Mouse (Mus musculus): ENCODE measurements around the gene Anxa5. TPM values are rescaled to one million over a fixed set of nuclear protein-coding genes. Genes with fewer than 3 reads are reported as not detected.

The Anxa5 gene
- total and polyA plus RNA-seq, 3 experiments = 30.8 to 47.1 (median 43.4) TPM

DNA sequence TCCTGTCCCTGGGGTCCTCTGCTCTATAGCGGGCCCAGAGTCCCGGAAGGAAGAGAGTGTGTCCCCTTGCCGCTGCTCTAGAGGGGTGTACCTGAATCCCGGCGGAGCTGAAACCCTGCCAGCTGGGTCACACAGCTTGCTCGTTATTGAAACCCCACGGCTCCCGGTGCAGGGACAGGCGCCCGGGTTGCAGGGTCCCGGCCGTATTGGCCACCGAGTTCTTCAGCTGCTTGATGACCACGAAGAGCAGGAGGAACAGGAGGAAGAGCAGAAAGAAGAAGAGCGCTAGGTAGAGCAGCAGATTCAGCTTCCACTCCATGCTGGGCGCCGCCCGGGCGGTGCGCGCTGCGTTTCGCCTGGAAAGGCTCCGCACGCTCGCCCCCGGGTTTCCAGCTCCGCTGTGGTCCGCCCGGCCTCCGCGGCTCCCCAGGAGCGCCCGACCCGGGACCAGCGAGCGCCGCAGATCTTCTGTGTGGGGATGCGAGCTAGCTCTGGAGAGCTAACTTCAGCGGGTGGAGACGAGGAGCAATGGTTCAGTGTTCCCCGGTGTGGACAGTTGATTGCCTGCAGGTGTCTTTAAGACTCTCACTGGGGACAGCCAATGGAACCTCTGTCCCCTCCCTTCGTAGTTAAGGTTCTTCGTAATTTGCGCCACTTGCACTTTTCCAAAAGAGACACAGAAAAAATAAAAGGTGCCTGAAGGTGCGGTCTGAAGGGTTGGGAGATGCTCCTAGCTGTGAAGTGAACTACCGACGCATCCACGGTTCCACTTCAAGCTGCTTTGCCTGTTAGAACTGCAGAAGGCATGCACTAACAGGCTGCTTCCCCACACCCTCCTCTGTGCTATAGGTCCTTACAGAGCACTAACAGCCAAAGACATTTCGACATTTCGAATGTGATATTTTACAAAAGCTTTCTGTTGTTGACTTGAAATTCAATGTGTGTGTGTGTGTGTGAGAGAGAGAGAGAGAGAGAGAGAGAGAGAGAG, 45.7 kb upstream of the Anxa5 start, which contains the start of gene Gm11549:
Gene Gm11549 (minus strand): TSS at position 741 of the 988 bp plus-strand sequence.
- Histone ChIP-seq H3K4me3 (replicated peaks in 1 of 3; ENCODE audit: low read depth in 2 of 3, low read length in 2 of 3, poor library complexity in 1 of 3) (peak within 1 kb of the TSS in 1 of 3 experiments; percentile 54), H3K4me2 (ENCODE audit: insufficient read depth, low read depth, poor library complexity, severe bottlenecking) (peak within 1 kb of the TSS; percentile 90), H3K9ac (ENCODE audit: insufficient read depth, low read depth) (peak within 1 kb of the TSS; percentile 12; the same call in 1 of the 2 replicates), H3K27ac (ENCODE audit: insufficient read depth, low read depth) (no peak within 1 kb of the TSS), H3K27me3 (replicated peaks) (no peaks in the 10 kb centered on the region), H3K79me2 (replicated peaks; ENCODE audit: control insufficient read depth, extremely low read depth, insufficient read depth, poor library complexity, severe bottlenecking) (no peaks in the 10 kb centered on the region), H3K4me1 (ENCODE audit: control insufficient read depth in 1 of 2, insufficient read depth in 2 of 2) (peaks cover 0 to 3% of the 10 kb centered on the region in 2 experiments; a peak in 3 of 4 replicates), H3K9me3 (replicated peaks; ENCODE audit: low read length) (no peaks in the 10 kb centered on the region), H3K36me3 (replicated peaks in 1 of 2; ENCODE audit: control insufficient read depth in 1 of 2, insufficient read depth in 1 of 2, low read length in 1 of 2) (no peaks in the 10 kb centered on the region)
- no peak for TF ChIP-seq IRF4 (IDR thresholded peaks at IDR 0.05; ENCODE audit: low read depth, low read length)
- no peak for TF ChIP-seq JUND (conservative IDR thresholded peaks at IDR 0.05; ENCODE audit: low read depth, low read length)
- TF ChIP-seq GABPA (IDR thresholded peaks at IDR 0.05; ENCODE audit: insufficient replicate concordance, low read depth, low read length) = no peak
- TF ChIP-seq MYC (IDR thresholded peaks at IDR 0.05; ENCODE audit: low read depth, low read length) = no peak
- no peak for TF ChIP-seq SMC3 (IDR thresholded peaks at IDR 0.05; ENCODE audit: low read depth, low read length)
- no peak for TF ChIP-seq MAZ (IDR thresholded peaks at IDR 0.05; ENCODE audit: low read depth, low read length)
- no peak for TF ChIP-seq TCF12 (IDR thresholded peaks at IDR 0.05; ENCODE audit: low read depth, low read length)
- TF ChIP-seq MXI1 (IDR thresholded peaks at IDR 0.05; ENCODE audit: low read depth, low read length) = no peak
- TF ChIP-seq ZKSCAN1 (IDR thresholded peaks at IDR 0.05; ENCODE audit: borderline replicate concordance, low read depth, low read length) = no peak
- TF ChIP-seq MAFK (IDR thresholded peaks at IDR 0.05; ENCODE audit: insufficient replicate concordance, low read length) = no peak
- no peak for TF ChIP-seq MAX (IDR thresholded peaks at IDR 0.05; ENCODE audit: low read length)
- no peak for TF ChIP-seq USF1 (IDR thresholded peaks at IDR 0.05; ENCODE audit: low read depth, low read length)
- TF ChIP-seq USF2 (conservative IDR thresholded peaks at IDR 0.05; ENCODE audit: low read depth, low read length) = no peak
- TF ChIP-seq RCOR1 (conservative IDR thresholded peaks at IDR 0.05; ENCODE audit: low read depth, low read length) = no peak
- no peak for TF ChIP-seq POLR2A (IDR thresholded peaks at IDR 0.05; ENCODE audit: low read depth, low read length)
- TF ChIP-seq CTCF (conservative IDR thresholded peaks at IDR 0.05 in 1 of 2, IDR thresholded peaks at IDR 0.05 in 1 of 2; ENCODE audit: low read depth in 2 of 2, low read length in 2 of 2) = no peak
- no peak for TF ChIP-seq POLR2AphosphoS2 (IDR thresholded peaks at IDR 0.05; ENCODE audit: low read depth, low read length)
- dilution Hi-C loops (cut with MboI; ENCODE audit: extremely low pct_ligation_motif_present, extremely low pct_unique_long_range_greater_than_20kb, low sequenced_read_pairs) = no loop called here
- in situ Hi-C loops (cut with MboI; ENCODE audit: low pct_ligation_motif_present, low pct_unique_long_range_greater_than_20kb, low sequenced_read_pairs) = no loop called here
- no peak for DNase-seq (ENCODE audit: extremely low read depth)

DNA sequence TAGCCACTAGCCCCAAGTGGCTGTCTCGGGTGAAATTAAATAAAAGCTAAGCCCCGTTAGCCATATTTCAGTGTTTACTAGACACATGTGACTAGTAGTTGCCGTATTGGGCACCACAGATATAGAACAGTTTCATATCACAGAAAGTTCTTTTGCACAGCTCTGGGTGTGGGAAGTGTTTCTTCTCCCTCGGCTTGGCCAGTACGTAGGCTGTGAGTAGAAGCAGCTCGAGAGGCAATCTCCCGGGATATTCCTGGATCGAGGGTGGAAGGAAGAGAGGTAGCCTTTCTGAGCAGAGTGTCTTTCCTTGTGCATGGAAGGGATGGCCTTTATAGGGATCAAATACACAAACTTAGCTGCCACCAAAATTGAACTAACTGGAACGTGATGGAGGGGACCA, 40.5 kb upstream of the Anxa5 start:
- in situ Hi-C loops (cut with MboI; ENCODE audit: low pct_ligation_motif_present, low pct_unique_long_range_greater_than_20kb, low sequenced_read_pairs) = no loop called here

More for the DNA sequence above, 40.5 kb upstream of the Anxa5 start:
- H3K9me3 ChIP-seq (replicated peaks; ENCODE audit: low read length) = no peaks in the 10 kb centered on the region
- peak overlapping the region; percentile 19 for H3K4me2 ChIP-seq (ENCODE audit: insufficient read depth, low read depth, poor library complexity, severe bottlenecking)
- no peaks in the 10 kb centered on the region for H3K36me3 ChIP-seq (replicated peaks in 1 of 2; ENCODE audit: control insufficient read depth in 1 of 2, insufficient read depth in 1 of 2, low read length in 1 of 2)
- no peaks in the 10 kb centered on the region for H3K4me1 ChIP-seq (ENCODE audit: control insufficient read depth in 1 of 2, insufficient read depth in 2 of 2)
- no peaks in the 10 kb centered on the region for H3K27me3 ChIP-seq (replicated peaks)
- TF ChIP-seq RCOR1 (conservative IDR thresholded peaks at IDR 0.05; ENCODE audit: low read depth, low read length) (no peak), POLR2AphosphoS2 (IDR thresholded peaks at IDR 0.05; ENCODE audit: low read depth, low read length) (no peak), PAX5 (IDR thresholded peaks at IDR 0.05; ENCODE audit: low read length) (no peak), JUN (IDR thresholded peaks at IDR 0.05; ENCODE audit: insufficient read depth, low read depth, low read length) (no peak), NRF1 (IDR thresholded peaks at IDR 0.05; ENCODE audit: low read depth, low read length) (no peak), SIN3A (IDR thresholded peaks at IDR 0.05; ENCODE audit: low read length) (no peak), ZC3H11A (IDR thresholded peaks at IDR 0.05; ENCODE audit: low read depth, low read length) (no peak), ZMIZ1 (IDR thresholded peaks at IDR 0.05; ENCODE audit: low read depth, low read length) (no peak), MXI1 (IDR thresholded peaks at IDR 0.05; ENCODE audit: low read depth, low read length) (no peak), USF2 (conservative IDR thresholded peaks at IDR 0.05; ENCODE audit: low read depth, low read length) (no peak), NELFE (IDR thresholded peaks at IDR 0.05; ENCODE audit: low read depth, low read length) (no peak), JUND (conservative IDR thresholded peaks at IDR 0.05; ENCODE audit: low read depth, low read length) (no peak), ZNF384 (IDR thresholded peaks at IDR 0.05; ENCODE audit: low read depth, low read length) (no peak), POLR2A (IDR thresholded peaks at IDR 0.05; ENCODE audit: low read depth, low read length) (no peak), HCFC1 (IDR thresholded peaks at IDR 0.05; ENCODE audit: low read depth, low read length) (no peak), CHD2 (IDR thresholded peaks at IDR 0.05; ENCODE audit: low read length) (no peak), MEF2A (IDR thresholded peaks at IDR 0.05; ENCODE audit: borderline replicate concordance, low read depth, low read length) (no peak), ETS1 (conservative IDR thresholded peaks at IDR 0.05; ENCODE audit: low read depth, low read length) (no peak), MYC (IDR thresholded peaks at IDR 0.05; ENCODE audit: low read depth, low read length) (no peak)
- H3K9ac ChIP-seq (ENCODE audit: insufficient read depth, low read depth) = no peak overlapping the region
- H3K27ac ChIP-seq (ENCODE audit: insufficient read depth, low read depth) = no peak overlapping the region
- H3K4me3 ChIP-seq (replicated peaks in 1 of 3; ENCODE audit: low read depth in 2 of 3, low read length in 2 of 3, poor library complexity in 1 of 3) = no peak overlapping the region
- no peaks in the 10 kb centered on the region for H3K79me2 ChIP-seq (replicated peaks; ENCODE audit: control insufficient read depth, extremely low read depth, insufficient read depth, poor library complexity, severe bottlenecking)
- dilution Hi-C loops (cut with MboI; ENCODE audit: extremely low pct_ligation_motif_present, extremely low pct_unique_long_range_greater_than_20kb, low sequenced_read_pairs) = no loop called here
- no peak for DNase-seq (ENCODE audit: extremely low read depth)
